Mouse (Mus musculus): Measurements from ENCODE around the gene Gabrb3. TPM values are rescaled to one million over a fixed set of nuclear protein-coding genes. Genes with fewer than 3 reads are reported as not detected.
A peak's percentile ranks its signal among the peaks of the same experiment; 100 is the strongest.

Gene Gabrb3
- 106 TPM in 2 replicates for polyA plus RNA-seq (2012; rRNA removed)

DNA sequence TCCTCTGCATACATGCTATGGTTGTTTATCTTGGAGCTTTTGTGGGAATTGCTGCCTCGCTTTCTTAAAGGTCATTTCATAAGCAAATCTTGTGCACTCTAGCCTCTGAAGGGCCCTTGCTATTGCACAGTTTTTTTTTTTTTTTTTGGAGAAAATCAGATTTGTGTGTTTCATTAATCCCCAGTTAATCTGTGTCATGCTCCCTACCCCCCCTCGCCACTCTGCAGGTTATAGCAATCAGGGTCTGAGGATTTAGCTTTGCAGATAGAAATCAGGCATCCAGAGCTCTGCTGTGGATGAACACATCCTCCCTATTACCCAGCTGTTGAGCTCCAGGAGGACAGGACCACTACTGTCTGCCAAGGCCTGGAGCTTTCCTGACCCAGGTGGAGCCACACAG is at the start of gene Gabrb3:
Gabrb3 (plus strand) TSS at position 301 of the 400 bp plus-strand sequence.
- no peak for DNase-seq (ENCODE audit: extremely low spot score in 1 of 2, low spot score in 1 of 2)

DNA sequence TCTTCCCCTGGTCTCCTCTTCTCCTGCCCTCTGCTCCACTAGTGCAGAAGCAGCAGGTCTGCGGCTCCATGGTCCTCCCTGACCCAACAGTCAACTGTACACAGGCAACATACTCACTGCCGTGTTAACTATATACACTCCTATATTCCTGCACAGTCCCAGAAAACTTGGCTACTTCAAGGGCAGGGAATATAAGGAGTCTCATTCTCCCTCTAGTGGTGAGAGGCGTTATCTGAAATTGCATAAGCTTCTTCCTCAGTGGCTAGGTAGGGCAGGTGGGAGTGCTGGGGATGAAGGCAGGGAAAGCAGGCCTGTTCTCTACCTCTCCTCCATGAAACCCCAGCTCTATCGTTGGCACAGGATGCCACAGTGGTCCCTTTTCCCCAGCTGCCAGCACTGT is 35.4 kb upstream of the Gabrb3 start:
- DNase-seq (ENCODE audit: extremely low spot score in 1 of 2, low spot score in 1 of 2), result peak; percentile 38 to 85

DNA sequence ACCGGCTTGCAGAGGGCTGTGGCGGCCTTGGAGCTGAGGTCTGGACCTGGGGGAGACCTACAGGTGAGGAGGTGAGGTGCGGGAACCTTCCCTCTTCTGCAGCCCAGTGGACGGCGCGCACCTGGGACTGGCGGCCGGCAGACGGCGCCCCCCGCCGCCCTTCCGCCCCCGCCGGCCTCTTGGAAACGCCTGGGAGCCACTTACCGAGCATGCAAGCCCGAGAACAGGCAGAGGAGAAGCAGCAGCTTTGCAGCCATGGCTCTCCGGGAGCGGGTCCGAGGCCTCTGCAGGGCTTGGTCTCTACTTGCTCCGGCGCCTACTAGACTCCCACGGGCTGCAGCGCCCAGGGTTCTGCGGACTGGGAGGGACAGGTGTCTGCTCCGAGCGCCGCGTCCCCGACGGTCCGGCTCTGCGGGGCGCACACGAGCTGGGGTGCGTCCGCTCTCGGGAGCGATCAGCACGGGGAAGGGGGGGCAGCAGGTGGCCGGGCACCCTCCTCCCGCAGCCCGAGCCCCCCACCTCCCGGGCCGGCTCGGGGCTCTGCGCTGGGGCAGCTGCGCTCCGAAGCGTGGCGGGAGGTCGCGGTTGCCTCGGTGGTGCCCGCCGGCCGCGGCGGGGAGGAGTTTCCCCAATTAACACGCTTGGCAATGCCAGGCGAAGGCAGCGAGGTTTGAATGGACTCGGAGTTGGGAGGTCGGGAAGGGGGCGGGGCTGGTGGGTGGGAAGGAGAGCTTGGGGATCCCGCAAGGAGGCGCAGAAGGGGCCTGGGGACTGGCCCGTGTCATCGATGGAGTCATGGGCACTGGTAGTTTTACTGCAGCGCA is 32.8 kb upstream of the Gabrb3 start, which contains the start of gene Gabrg3:
Gabrg3 (minus strand) TSS at position 672 of the 824 bp plus-strand sequence.
- peak in 1 of 2 experiments; percentile 42 for DNase-seq (ENCODE audit: extremely low spot score in 1 of 2, low spot score in 1 of 2)

GRCm38 (mm10) chr7:57387341-57387654 is 32.2 kb upstream of the Gabrb3 start:
- peak in 1 of 2 experiments; percentile 39 for DNase-seq (ENCODE audit: extremely low spot score in 1 of 2, low spot score in 1 of 2)

- peak in 1 of 2 experiments; percentile 63 for DNase-seq (ENCODE audit: extremely low spot score in 1 of 2, low spot score in 1 of 2)
Observed at GRCm38 (mm10) chr7:57390046-57390445, 29.4 kb upstream of the Gabrb3 start.

DNA sequence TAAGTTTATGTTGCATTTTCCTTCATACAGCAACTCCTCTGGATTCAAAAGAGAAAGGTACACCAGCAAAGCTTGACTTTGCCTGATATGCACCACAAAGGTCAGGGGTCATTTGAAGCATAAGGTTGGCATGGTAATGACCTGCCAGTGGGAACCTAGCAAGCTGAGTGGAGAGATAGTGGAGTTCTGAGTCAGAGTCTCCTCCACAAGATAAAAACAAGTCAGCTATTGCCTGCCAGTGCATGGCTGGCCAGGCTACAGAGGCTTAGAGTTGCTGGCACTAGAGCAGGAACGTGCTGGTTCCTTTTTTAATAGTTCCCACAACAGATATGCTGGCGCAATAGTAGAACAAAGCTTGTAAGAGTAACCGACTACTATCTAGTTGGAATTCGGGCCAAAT is 25.9 kb upstream of the Gabrb3 start:
- DNase-seq (ENCODE audit: extremely low spot score in 1 of 2, low spot score in 1 of 2), result no peak

DNA sequence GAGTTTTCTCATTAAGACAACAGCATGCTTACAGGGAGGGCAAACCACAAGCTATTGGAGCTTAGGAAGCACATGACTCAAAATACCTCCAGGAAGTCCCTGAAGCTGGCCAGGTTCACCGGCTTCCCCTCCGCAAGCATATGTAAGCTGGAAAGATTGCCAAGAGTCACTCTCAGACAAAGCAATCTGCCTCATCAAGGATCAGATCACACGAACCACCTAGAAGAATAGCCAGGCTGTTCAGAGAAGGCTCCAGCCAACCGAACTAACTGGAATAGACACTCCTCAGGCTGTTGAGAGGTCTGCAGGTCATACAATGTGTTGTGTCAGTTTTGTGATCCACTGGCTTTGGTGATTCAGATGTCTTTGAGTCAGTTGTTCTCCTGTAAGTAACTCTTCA is 8.3 kb upstream of the Gabrb3 start:
- no peak for DNase-seq (ENCODE audit: extremely low spot score in 1 of 2, low spot score in 1 of 2)

GRCm38 (mm10) chr7:57412896-57413295 is 6.6 kb upstream of the Gabrb3 start:
- DNase-seq (ENCODE audit: extremely low spot score in 1 of 2, low spot score in 1 of 2), result no peak

DNA sequence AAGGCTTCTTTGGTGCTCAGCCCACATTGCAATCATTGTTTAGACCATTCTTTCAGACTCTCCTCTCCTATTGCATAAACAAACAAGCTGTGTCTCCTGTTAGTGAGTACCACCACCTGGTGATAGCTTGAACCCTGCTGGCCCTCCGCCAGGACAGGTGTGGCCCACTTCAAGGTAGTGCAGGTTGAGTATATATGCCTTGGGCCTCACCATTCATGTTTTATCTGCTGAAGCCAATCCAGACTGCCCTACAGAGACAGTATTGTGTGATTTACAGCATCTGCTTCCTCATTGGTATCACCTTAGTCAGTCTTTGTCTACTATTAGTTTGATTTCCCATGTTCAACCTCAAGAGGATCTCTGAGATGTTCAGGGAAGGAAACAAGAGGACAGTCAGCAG is 1.6 kb downstream of the Gabrb3 start:
- no peak for DNase-seq (ENCODE audit: extremely low spot score in 1 of 2, low spot score in 1 of 2)

- DNase-seq (ENCODE audit: extremely low spot score in 1 of 2, low spot score in 1 of 2), result peak in 1 of 2 experiments; percentile 17
Observed at GRCm38 (mm10) chr7:57422675-57423074, 3.2 kb downstream of the Gabrb3 start.

DNA sequence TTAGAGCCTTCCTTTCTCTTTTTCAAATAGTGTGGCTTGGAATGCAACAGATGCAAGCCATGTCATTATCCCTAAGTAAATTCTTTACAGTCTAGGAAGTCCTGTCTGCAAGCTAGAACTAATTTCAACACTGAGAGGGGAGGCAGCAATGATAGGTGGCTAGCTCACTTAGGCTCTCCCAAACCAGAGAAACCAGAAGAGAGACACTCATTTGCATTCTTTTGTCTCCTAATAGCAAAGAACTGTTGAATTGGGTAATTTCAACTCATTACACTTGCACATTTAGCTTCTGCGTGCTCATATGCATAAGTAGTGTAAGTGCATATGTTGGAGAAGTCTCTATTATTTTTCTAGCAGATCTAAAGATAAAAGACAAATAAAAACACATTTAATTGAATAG is 28.7 kb downstream of the Gabrb3 start:
- no peak for DNase-seq (ENCODE audit: extremely low spot score in 1 of 2, low spot score in 1 of 2)

DNA sequence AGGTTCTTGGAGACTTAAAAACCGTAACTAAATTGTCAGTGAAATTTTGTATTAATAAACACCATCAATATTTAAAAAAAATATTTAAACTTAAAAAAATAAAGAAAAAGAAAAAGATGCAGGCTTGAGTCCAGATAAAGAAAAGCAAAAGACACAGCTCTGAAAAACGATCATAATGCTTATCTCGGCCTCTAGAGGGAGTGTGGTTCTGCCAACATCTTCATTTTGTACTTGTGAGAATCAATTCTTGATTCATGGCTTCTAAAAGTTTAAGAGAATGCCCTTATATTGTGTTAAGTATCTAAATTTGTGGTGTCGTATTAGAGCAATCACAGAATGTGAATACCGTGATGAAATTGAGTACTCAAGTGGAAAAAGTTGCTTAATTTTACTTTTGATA is 40.9 kb downstream of the Gabrb3 start:
- no peak for DNase-seq (ENCODE audit: extremely low spot score in 1 of 2, low spot score in 1 of 2)

GRCm38 (mm10) chr7:57471316-57471715 is 51.8 kb downstream of the Gabrb3 start:
- DNase-seq (ENCODE audit: extremely low spot score in 1 of 2, low spot score in 1 of 2), result no peak

DNA sequence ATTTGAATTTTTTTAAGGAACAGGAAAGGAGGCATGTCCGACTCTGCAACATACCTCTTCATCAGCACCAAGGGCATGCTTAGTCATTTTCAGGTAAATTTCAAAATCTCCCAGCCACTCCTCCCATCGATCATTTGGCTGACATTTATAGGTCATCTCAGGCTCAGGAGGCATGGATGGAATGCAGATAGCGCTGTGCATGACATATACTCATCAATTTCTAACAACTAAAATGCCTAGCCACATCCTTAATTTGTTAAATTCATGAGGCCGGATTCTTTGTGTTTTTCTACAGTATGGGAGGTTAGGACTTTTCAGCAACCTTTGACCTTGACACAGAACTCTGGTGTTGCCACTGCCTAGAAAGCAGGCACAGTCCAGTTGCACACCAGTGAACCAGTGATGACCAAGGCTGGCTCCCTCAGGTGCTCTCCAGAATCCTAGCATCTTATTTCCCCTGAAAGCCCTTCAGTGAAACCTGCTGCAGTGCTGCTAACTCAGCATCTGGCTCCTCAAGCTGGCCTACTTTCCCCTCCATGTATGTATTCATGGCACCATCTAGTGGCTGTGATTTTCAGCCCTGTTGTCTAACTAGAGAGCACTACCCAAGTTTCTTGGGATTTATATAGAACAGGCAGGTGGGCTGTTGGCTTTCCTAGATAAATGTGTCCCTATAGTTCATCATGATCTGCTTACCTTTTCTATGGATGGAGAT is 54.5 kb downstream of the Gabrb3 start:
- peak; percentile 59 to 90 for DNase-seq (ENCODE audit: extremely low spot score in 1 of 2, low spot score in 1 of 2)

- DNase-seq (ENCODE audit: extremely low spot score in 1 of 2, low spot score in 1 of 2), result peak in 1 of 2 experiments; percentile 74
Observed at GRCm38 (mm10) chr7:57482896-57483295, 63.4 kb downstream of the Gabrb3 start.

DNA sequence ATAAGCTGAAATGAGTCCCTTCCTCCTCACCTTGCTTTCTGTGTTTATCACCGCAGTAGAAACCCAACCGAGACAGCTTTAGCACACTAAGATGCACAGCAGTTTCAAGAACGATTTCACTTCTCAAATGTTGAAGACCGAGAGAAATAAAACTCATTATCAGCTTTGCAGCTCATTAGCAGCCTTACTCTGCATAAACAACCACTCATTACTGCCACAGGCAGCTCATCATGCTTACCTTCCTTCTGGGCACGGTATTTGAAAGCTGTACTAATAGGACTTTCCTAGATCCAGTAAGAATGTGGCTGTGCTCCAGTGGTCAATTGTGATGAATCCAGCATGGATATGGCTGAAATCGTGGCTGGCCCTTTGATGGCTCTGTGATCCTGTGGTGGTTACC is 67.4 kb downstream of the Gabrb3 start:
- DNase-seq (ENCODE audit: extremely low spot score in 1 of 2, low spot score in 1 of 2), result no peak

- DNase-seq (ENCODE audit: extremely low spot score in 1 of 2, low spot score in 1 of 2), result peak in 1 of 2 experiments; percentile 74
Observed at GRCm38 (mm10) chr7:57491795-57492194, 72.3 kb downstream of the Gabrb3 start.

DNA sequence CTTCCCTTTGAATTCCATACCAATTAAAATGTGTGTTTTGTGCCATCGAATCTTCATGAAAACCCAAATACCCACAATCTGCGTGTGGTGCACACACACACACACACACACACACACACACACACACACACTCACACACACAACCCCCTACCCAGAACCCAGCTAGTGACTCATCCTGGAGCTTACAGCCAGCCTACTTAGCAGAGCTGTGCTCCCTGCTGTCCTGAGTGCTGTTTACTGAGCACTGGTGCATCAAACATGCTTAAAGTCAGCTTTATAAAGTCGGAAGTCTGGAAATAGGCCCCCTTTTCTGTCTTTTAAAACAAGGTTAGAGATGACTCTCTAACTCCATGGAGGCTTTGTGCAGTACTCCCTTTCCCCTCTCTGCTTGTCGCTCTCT is 83.3 kb downstream of the Gabrb3 start:
- DNase-seq (ENCODE audit: extremely low spot score in 1 of 2, low spot score in 1 of 2), result no peak

- no peak for DNase-seq (ENCODE audit: extremely low spot score in 1 of 2, low spot score in 1 of 2)
Observed at GRCm38 (mm10) chr7:57508860-57509632, 89.6 kb downstream of the Gabrb3 start.

DNA sequence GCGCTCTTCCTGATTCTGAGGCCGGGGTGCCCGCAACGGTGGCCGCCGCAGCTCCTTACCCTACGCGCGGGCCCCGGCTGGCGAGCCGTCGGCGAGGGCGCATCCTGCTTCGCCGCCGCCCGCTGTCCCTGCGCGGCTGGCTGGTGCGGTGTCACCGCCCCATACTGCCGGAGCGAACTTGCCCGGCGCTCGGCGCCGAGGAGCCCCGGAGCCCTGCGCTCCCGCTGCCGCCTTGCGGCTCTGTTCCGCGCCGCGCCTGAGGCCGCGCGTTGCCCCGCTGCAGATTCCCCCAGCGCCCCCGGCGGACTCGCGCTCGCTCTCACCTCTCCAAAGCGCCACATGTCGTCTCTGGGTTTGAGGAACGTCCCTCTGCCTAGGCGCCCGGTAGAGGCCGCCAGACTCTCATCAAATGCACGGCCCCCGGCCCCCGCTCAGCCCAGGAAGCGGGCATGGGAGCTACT is 90.2 kb downstream of the Gabrb3 start, which contains the start of gene Gabra5:
Gabra5 (minus strand) TSS at position 379 of the 461 bp plus-strand sequence.
- DNase-seq (ENCODE audit: extremely low spot score in 1 of 2, low spot score in 1 of 2), result peak; percentile 55 to 78

DNA sequence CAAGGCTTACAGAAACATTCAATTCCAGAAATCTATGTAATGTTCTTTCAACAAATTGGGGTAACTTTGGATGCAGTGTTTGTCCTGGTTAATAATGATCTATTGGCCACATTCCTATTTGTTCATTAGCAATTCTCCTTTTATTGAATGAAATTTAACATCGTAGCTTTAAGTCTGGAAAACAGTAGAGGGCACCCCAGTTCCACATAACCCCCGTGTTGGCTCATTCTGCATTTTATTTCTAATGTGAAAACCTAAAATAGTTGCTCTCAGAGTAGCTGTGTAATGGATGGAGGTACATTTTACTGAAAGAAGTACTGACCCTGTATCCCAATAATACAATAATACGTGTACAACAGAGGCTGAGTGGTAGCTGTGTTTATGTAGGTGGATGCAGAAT is 93.5 kb downstream of the Gabrb3 start:
- DNase-seq (ENCODE audit: extremely low spot score in 1 of 2, low spot score in 1 of 2), result peak in 1 of 2 experiments; percentile 81

Measured in frontal cortex, adult 2 months (tissue).